In genomic region chr12:11350895-11351294, GRCm38 (mm10) we compare ENCODE assay signal across 8 mouse cellular contexts.
DNase-seq lines count a peak whose midpoint lies in the region; ATAC-seq lines count a peak whose summit lies in the region.
"Had no signal": no experiment of that assay in that cellular context is flagged by ENCODE, and none has a peak within 500 bp of the region (broad histone marks: within the 10 kb centered on the region; RNA-seq: fewer than 3 reads in every experiment).

No protein-coding gene starts in this region.

- no peak overlapping the region for H3K4me2 ChIP-seq in midbrain, embryonic 13.5 days (replicated peaks)

- 39% methylated on average over 5 of the region's 5 CpGs for WGBS in midbrain, embryonic 13.5 days

- H3K36me3 ChIP-seq in midbrain, embryonic 13.5 days: no peaks in the 10 kb centered on the region

- H3K27ac ChIP-seq in midbrain, embryonic 13.5 days: no peak overlapping the region

- 0 out of 2 replicates have a peak, but pooled peaks have one; percentile 31 for ATAC-seq in frontal cortex, adult (ENCODE audit: low TSS enrichment)
- ATAC-seq in midbrain, embryonic 13.5 days: peak; percentile 73

- no peaks in the 10 kb centered on the region for H3K27me3 ChIP-seq in midbrain, embryonic 13.5 days

- DNase-seq in WW6 (ENCODE audit: low read depth, low spot score): peak; percentile 47
- peak; percentile 90 to 91 for DNase-seq in cerebellum, adult 18-20 months
- DNase-seq in induced T-regulatory cell, adult 2 months (ENCODE audit: low read depth): peak; percentile 51
- DNase-seq in left cerebral cortex, adult 8-10 months (ENCODE audit: low spot score in 2 of 2): peak; percentile 72 to 76
- peak; percentile 17 to 22 for DNase-seq in spleen, postnatal 36 days (ENCODE audit: low spot score in 2 of 2)

- H3K4me1 ChIP-seq in midbrain, embryonic 13.5 days (replicated peaks): 0 out of 2 replicates have a peak, but pooled peaks cover 7% of the 10 kb centered on the region
- H3K4me1 ChIP-seq: megakaryocyte, embryonic 14.5 days had no signal

- no peaks in the 10 kb centered on the region for H3K9me3 ChIP-seq in midbrain, embryonic 13.5 days
- H3K9me3 ChIP-seq: megakaryocyte, embryonic 14.5 days had no signal

- H3K4me3 ChIP-seq in midbrain, embryonic 13.5 days (replicated peaks): no peak overlapping the region
- H3K4me3 ChIP-seq: megakaryocyte, embryonic 14.5 days had no signal

- no peak overlapping the region for H3K9ac ChIP-seq in midbrain, embryonic 13.5 days (replicated peaks)

Comparison
In these comparisons a context has a peak if more than half of its experiments do, and no peak if none do; other contexts are left out.
1. DNase-seq: peak in every context shown above with its lines; median percentile 90 in cerebellum, adult 18-20 months; 74 in left cerebral cortex, adult 8-10 months; 51 in induced T-regulatory cell, adult 2 months; 47 in WW6; 20 in spleen, postnatal 36 days.